In genomic region chr14:32894878-32895277, GRCm38 (mm10) we compare ENCODE assay signal across 14 mouse cellular contexts. TPM values are rescaled to one million over a fixed set of nuclear protein-coding genes. Genes with fewer than 3 reads are reported as not detected.
"Had no signal": no experiment of that assay in that cellular context is flagged by ENCODE, and none has a peak within 500 bp of the region (broad histone marks: within the 10 kb centered on the region; RNA-seq: fewer than 3 reads in every experiment).

No protein-coding gene starts in this region.

- ATAC-seq: liver, embryonic 12.5 days had no signal

- DNase-seq: layer of hippocampus, adult 9-11 months; layer of hippocampus, postnatal 36 days; midbrain, embryonic 14.5 days; right cerebral cortex, adult 18-20 months; right cerebral cortex, postnatal 25 days; thymus, postnatal 4 days had no signal

- H3K9ac ChIP-seq: limb, embryonic 12.5 days; liver, embryonic 12.5 days; neural tube, embryonic 15.5 days had no signal

- H3K9me3 ChIP-seq: limb, embryonic 12.5 days; liver, embryonic 12.5 days; midbrain, embryonic 10.5 days; neural tube, embryonic 15.5 days had no signal

- H3K4me3 ChIP-seq: limb, embryonic 12.5 days; liver, embryonic 12.5 days; midbrain, embryonic 10.5 days; myocyte; neural tube, embryonic 15.5 days had no signal

- H3K4me2 ChIP-seq: limb, embryonic 12.5 days; liver, embryonic 12.5 days; neural tube, embryonic 15.5 days had no signal

- H3K27ac ChIP-seq: kidney, postnatal 0 days; limb, embryonic 12.5 days; liver, embryonic 12.5 days; stomach, postnatal 0 days had no signal

- H3K27me3 ChIP-seq: liver, embryonic 12.5 days; neural tube, embryonic 15.5 days had no signal

- H3K4me1 ChIP-seq: limb, embryonic 12.5 days; liver, embryonic 12.5 days had no signal

- H3K36me3 ChIP-seq: limb, embryonic 12.5 days; liver, embryonic 12.5 days; midbrain, embryonic 10.5 days; neural tube, embryonic 15.5 days had no signal

RNA-seq across cellular contexts. Expression of gene Vstm4, which starts 38.3 kb away (rescaled TPM):
- total RNA-seq: megakaryocyte, adult 5-6 weeks had no signal
- polyA plus RNA-seq: myocyte had no signal
